Mouse (Mus musculus) liver, embryonic 14.5 days (tissue): ENCODE data around the gene Aasdh. TPM values are rescaled to one million over a fixed set of nuclear protein-coding genes. Genes with fewer than 3 reads are reported as not detected.

Experiments used
- ATAC-seq: fragments of 200-750 bp; cut with Nextera tagmentation; 2 replicates; pipeline ENCODE4 v1.8.0; 2017; ENCODE audit warnings: moderate number of reproducible peaks, mild to moderate bottlenecking, moderate library complexity; ENCODE audit not compliant: insufficient read depth
- DNase-seq, 3 experiments: peaks; one replicate each; pipeline ENCODE4 v3.0.0-alpha.2; 2012 to 2013; ENCODE audit warnings: low read depth in 3 of 3, low spot score in 3 of 3
- H3K27ac ChIP-seq: fragments of 300-500 bp; sonication (generic); 2 replicates; pipeline ENCODE4 v1.5.1; 2014; ENCODE audit warnings: moderate library complexity, mild to moderate bottlenecking, control low read depth, inconsistent platforms
- H3K27me3 ChIP-seq: fragments of 300-500 bp; sonication (generic); 2 replicates; pipeline ENCODE4 v1.6.1; 2014; ENCODE audit warnings: mild to moderate bottlenecking, low read length, moderate library complexity; ENCODE audit not compliant: control insufficient read depth, insufficient read depth
- H3K36me3 ChIP-seq: fragments of 300-500 bp; sonication (generic); replicated peaks from 2 replicates; pipeline ENCODE4 v1.6.1; 2014; ENCODE audit warnings: low read depth; ENCODE audit not compliant: control insufficient read depth, insufficient read depth
- H3K4me1 ChIP-seq, 2 experiments: fragments of 200-500 bp in 1 of 2; fragments of 300-500 bp in 1 of 2; sonication (generic) in 1 of 2; replicated peaks; 2 replicates each; pipeline ENCODE4 v1.6.1; 2012 to 2014; ENCODE audit warnings: antibody characterized with exemption in 1 of 2, inconsistent platforms in 1 of 2, low read length in 1 of 2; ENCODE audit not compliant: control insufficient read depth in 2 of 2, insufficient read depth in 2 of 2
- H3K4me2 ChIP-seq: fragments of 300-500 bp; sonication (generic); 2 replicates; pipeline ENCODE4 v1.6.1; 2014; ENCODE audit warnings: low read depth, mild to moderate bottlenecking, control low read depth, moderate library complexity
- H3K4me3 ChIP-seq, 2 experiments: fragments of 200-500 bp in 1 of 2; fragments of 300-500 bp in 1 of 2; sonication (generic) in 1 of 2; 2 replicates each; pipeline ENCODE4 v1.5.1; 2012 to 2014; ENCODE audit warnings: low read depth in 2 of 2, low read length in 2 of 2, mild to moderate bottlenecking in 2 of 2, control low read depth in 1 of 2, inconsistent platforms in 1 of 2, moderate library complexity in 1 of 2; ENCODE audit not compliant: insufficient read depth in 1 of 2
- H3K9ac ChIP-seq: fragments of 300-500 bp; sonication (generic); replicated peaks from 2 replicates; pipeline ENCODE4 v1.6.1; 2014; ENCODE audit warnings: mild to moderate bottlenecking, control low read depth, moderate library complexity
- H3K9me3 ChIP-seq: fragments of 300-500 bp; sonication (generic); 2 replicates; pipeline ENCODE4 v1.6.1; 2016; ENCODE audit warnings: low read length, mixed read lengths; ENCODE audit not compliant: control insufficient read depth
- CTCF ChIP-seq: IDR thresholded peaks from 2 replicates; pipeline ENCODE4 v1.5.1; 2016; ENCODE audit warnings: antibody characterized with exemption, low read depth, control low read depth
- EP300 ChIP-seq: IDR thresholded peaks from 2 replicates; pipeline ENCODE4 v1.6.1; 2016; ENCODE audit warnings: antibody characterized with exemption, low read depth
- WGBS: fragments of 180-500 bp; shearing (Covaris S2); extraction: QIAGEN DNeasy Blood & Tissue Kit; methylation state at CpG from one replicate; pipeline ENCODE4 v1.1.7; 2014; ENCODE audit not compliant: insufficient replicate concordance; 5-methylcytosine and 5-hydroxymethylcytosine counted together
- polyA plus RNA-seq, 2 experiments: library from polyadenylated mRNA; depleted of rRNA in 1 of 2; stranded (reverse) in 1 of 2; unstranded in 1 of 2; fragments of >200 nt; fragmentation: Nextera tagmentation in 1 of 2; extraction: Ambion mirVana in 1 of 2; gene quantifications; 2 replicates each; pipeline versions ENCODE4 v1.2.1 to v1.2.3; 2012 to 2014

Gene Aasdh
- polyA plus RNA-seq, 2 experiments = 5.2 to 6.7 TPM

- peaks cover 26% of the 10 kb centered on the region for H3K36me3 ChIP-seq
- H3K9ac ChIP-seq = no peak overlapping the region
- peaks cover 8 to 14% of the 10 kb centered on the region in 2 experiments for H3K4me1 ChIP-seq
- ATAC-seq (no peak), DNase-seq (no peak)
- TF ChIP-seq EP300 (no peak), CTCF (no peak)
- no peaks in the 10 kb centered on the region for H3K9me3 ChIP-seq
- no peaks in the 10 kb centered on the region for H3K27me3 ChIP-seq
- WGBS = 67% methylated on average over 6 of the region's 6 CpGs
- no peak overlapping the region for H3K4me3 ChIP-seq
- no peak overlapping the region for H3K4me2 ChIP-seq
- no peak overlapping the region for H3K27ac ChIP-seq
Measured at GRCm38 (mm10) chr5:76944965-76945677, 39.8 kb upstream of the Aasdh start.

- ATAC-seq = no peak
- WGBS = 74% methylated on average over 4 of the region's 4 CpGs
- H3K27me3 ChIP-seq = no peaks in the 10 kb centered on the region
- peaks cover 3 to 5% of the 10 kb centered on the region in 2 experiments; a peak in 2 of 4 replicates for H3K4me1 ChIP-seq
- H3K27ac ChIP-seq = no peak overlapping the region
- H3K4me2 ChIP-seq = no peak overlapping the region
- no peak overlapping the region for H3K4me3 ChIP-seq
- no peaks in the 10 kb centered on the region; the same call in 1 of the 2 replicates for H3K9me3 ChIP-seq
- H3K36me3 ChIP-seq = peaks cover 24% of the 10 kb centered on the region
- H3K9ac ChIP-seq = no peak overlapping the region
- no peak for TF ChIP-seq CTCF
- TF ChIP-seq EP300 = no peak
- DNase-seq = no peak
Measured at GRCm38 (mm10) chr5:76942505-76942904, 37.2 kb upstream of the Aasdh start.

GRCm38 (mm10) chr5:76941975-76942374 is 36.7 kb upstream of the Aasdh start:
- H3K4me1 ChIP-seq = peaks cover under 1 to 2% of the 10 kb centered on the region in 2 experiments; a peak in 1 of 4 replicates
- no peak for DNase-seq
- H3K9ac ChIP-seq = no peak overlapping the region
- no peak overlapping the region for H3K27ac ChIP-seq
- H3K27me3 ChIP-seq = no peaks in the 10 kb centered on the region
- H3K9me3 ChIP-seq = no peaks in the 10 kb centered on the region; the same call in 1 of the 2 replicates
- WGBS = 74% methylated on average over 4 of the region's 4 CpGs
- H3K36me3 ChIP-seq = peaks cover 23% of the 10 kb centered on the region
- no peak overlapping the region for H3K4me2 ChIP-seq
- TF ChIP-seq CTCF (no peak), EP300 (no peak)
- no peak overlapping the region for H3K4me3 ChIP-seq
- ATAC-seq = no peak

GRCm38 (mm10) chr5:76939717-76940116 is 34.4 kb upstream of the Aasdh start:
- Histone ChIP-seq H3K27ac (no peak overlapping the region), H3K9me3 (no peaks in the 10 kb centered on the region; the same call in 1 of the 2 replicates), H3K36me3 (peaks cover 19% of the 10 kb centered on the region), H3K9ac (no peak overlapping the region), H3K4me1 (no peaks in the 10 kb centered on the region), H3K27me3 (no peaks in the 10 kb centered on the region), H3K4me3 (no peak overlapping the region), H3K4me2 (no peak overlapping the region)
- ATAC-seq (no peak), DNase-seq (no peak)
- 84% methylated on average over 8 of the region's 8 CpGs for WGBS
- TF ChIP-seq CTCF (no peak), EP300 (no peak)

- H3K27me3 ChIP-seq = no peaks in the 10 kb centered on the region
- peaks cover 20% of the 10 kb centered on the region for H3K36me3 ChIP-seq
- H3K9ac ChIP-seq = no peak overlapping the region
- 35% methylated on average over 7 of the region's 7 CpGs for WGBS
- peaks cover 2 to 6% of the 10 kb centered on the region in 2 experiments; a peak in 3 of 4 replicates for H3K4me1 ChIP-seq
- no peaks in the 10 kb centered on the region for H3K9me3 ChIP-seq
- no peak overlapping the region for H3K4me2 ChIP-seq
- no peak for DNase-seq
- H3K27ac ChIP-seq = no peak overlapping the region
- no peak overlapping the region for H3K4me3 ChIP-seq
- TF ChIP-seq EP300 (no peak), CTCF (no peak)
- ATAC-seq = no peak
Measured at GRCm38 (mm10) chr5:76929180-76929877, 24.0 kb upstream of the Aasdh start.
